Mouse (Mus musculus): ENCODE data around the gene 2310011J03Rik. TPM values are rescaled to one million over a fixed set of nuclear protein-coding genes. Genes with fewer than 3 reads are reported as not detected.
A peak's percentile ranks its signal among the peaks of the same experiment; 100 is the strongest.

The 2310011J03Rik gene
- polyA plus RNA-seq, 1 experiment from 2014 or later, result 32.8 TPM

DNA sequence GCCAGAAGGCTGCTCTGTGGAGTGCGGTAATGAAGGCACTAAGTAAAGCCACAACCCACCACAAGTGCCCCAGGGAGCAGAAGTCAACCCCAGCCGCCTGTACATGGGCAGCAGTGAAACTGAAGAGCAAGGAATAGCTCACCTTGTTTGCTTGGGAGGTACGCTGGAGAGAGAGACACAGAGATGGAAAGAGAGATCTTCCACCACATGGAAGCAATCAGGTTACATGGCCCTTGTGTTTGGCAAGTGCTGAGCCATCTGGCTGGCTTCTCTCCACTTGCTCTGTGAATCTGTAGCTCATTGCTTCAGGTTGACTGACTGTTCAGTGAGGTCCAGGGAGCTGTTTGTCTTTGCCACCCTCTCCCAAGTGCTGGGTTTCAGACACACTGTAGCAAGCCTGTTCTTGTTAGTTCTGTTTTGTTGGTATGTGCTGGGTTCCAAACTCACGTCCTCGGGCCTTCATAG is 12.2 kb upstream of the 2310011J03Rik start:
- Histone ChIP-seq H3K4me1 (ENCODE audit: control insufficient read depth, insufficient read depth, low read depth, low read length) (peaks cover 8% of the 10 kb centered on the region), H3K9ac (ENCODE audit: low read depth, low read length) (no peak overlapping the region), H3K36me3 (ENCODE audit: control insufficient read depth, insufficient read depth, low read length) (no peaks in the 10 kb centered on the region), H3K4me2 (ENCODE audit: low read length) (no peak overlapping the region), H3K27ac (ENCODE audit: low read depth, low read length) (no peak overlapping the region), H3K4me3 (ENCODE audit: low read length) (no peak overlapping the region), H3K9me3 (ENCODE audit: control insufficient read depth, low read length) (no peaks in the 10 kb centered on the region), H3K27me3 (replicated peaks; ENCODE audit: control insufficient read depth, insufficient read depth, low read length) (no peaks in the 10 kb centered on the region)
- WGBS, result 75% methylated on average over 5 of the region's 5 CpGs
- no peak for ATAC-seq

- H3K36me3 ChIP-seq (ENCODE audit: control insufficient read depth, insufficient read depth, low read length), result no peaks in the 10 kb centered on the region
- no peak overlapping the region for H3K4me3 ChIP-seq (ENCODE audit: low read length)
- H3K4me1 ChIP-seq (ENCODE audit: control insufficient read depth, insufficient read depth, low read depth, low read length), result peaks cover 8% of the 10 kb centered on the region
- H3K9me3 ChIP-seq (ENCODE audit: control insufficient read depth, low read length), result no peaks in the 10 kb centered on the region
- no peak overlapping the region for H3K4me2 ChIP-seq (ENCODE audit: low read length)
- H3K9ac ChIP-seq (ENCODE audit: low read depth, low read length), result no peak overlapping the region
- no peak overlapping the region for H3K27ac ChIP-seq (ENCODE audit: low read depth, low read length)
- no peaks in the 10 kb centered on the region for H3K27me3 ChIP-seq (replicated peaks; ENCODE audit: control insufficient read depth, insufficient read depth, low read length)
- no peak for ATAC-seq
- 72% methylated on average over 10 of the region's 10 CpGs for WGBS
Measured at GRCm38 (mm10) chr10:80331636-80332524, 11.5 kb upstream of the 2310011J03Rik start.

GRCm38 (mm10) chr10:80330888-80331287 is 10.6 kb upstream of the 2310011J03Rik start:
- Histone ChIP-seq H3K4me2 (ENCODE audit: low read length) (peak overlapping the region; percentile 95; the same call in 1 of the 2 replicates), H3K4me3 (ENCODE audit: low read length) (no peak overlapping the region), H3K27me3 (replicated peaks; ENCODE audit: control insufficient read depth, insufficient read depth, low read length) (no peaks in the 10 kb centered on the region), H3K9ac (ENCODE audit: low read depth, low read length) (no peak overlapping the region), H3K36me3 (ENCODE audit: control insufficient read depth, insufficient read depth, low read length) (no peaks in the 10 kb centered on the region), H3K4me1 (ENCODE audit: control insufficient read depth, insufficient read depth, low read depth, low read length) (peaks cover 8% of the 10 kb centered on the region), H3K9me3 (ENCODE audit: control insufficient read depth, low read length) (no peaks in the 10 kb centered on the region), H3K27ac (ENCODE audit: low read depth, low read length) (no peak overlapping the region)
- ATAC-seq, result no peak
- 72% methylated on average over 2 of the region's 2 CpGs for WGBS

DNA sequence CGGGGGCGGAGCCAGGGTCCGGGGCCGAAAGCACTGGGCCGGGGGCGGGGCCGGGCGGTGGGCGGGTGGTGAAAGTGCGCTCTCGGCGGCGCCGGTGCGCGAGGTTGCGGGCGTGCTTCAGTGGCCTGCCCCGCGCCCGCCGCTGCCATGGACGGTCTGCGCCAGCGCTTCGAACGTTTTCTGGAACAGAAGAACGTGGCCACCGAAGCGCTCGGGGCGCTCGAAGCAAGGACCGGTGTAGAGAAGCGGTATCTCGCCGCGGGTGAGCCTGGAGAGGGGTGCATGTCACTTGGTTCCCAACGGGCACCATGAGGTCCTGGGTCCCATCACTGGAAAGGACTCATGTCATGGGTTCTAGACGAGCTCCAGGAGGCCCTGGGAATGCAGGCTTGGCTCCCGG is 9.7 kb upstream of the 2310011J03Rik start:
- no peak for ATAC-seq

GRCm38 (mm10) chr10:80329273-80330081 is 9.1 kb upstream of the 2310011J03Rik start, which contains the start of the genes Pcsk4 and Reep6:
Pcsk4 (minus strand) TSS chr10:80329498.
Reep6 (plus strand) TSS chr10:80329953.
- peak within 1 kb of the TSS; percentile 66 for H3K9ac ChIP-seq (ENCODE audit: low read depth, low read length)
- H3K27me3 ChIP-seq (replicated peaks; ENCODE audit: control insufficient read depth, insufficient read depth, low read length), result no peaks in the 10 kb centered on the region
- H3K4me3 ChIP-seq (ENCODE audit: low read length), result peak within 1 kb of the TSS; percentile 59
- H3K36me3 ChIP-seq (ENCODE audit: control insufficient read depth, insufficient read depth, low read length), result no peaks in the 10 kb centered on the region
- no peak within 1 kb of the TSS for H3K27ac ChIP-seq (ENCODE audit: low read depth, low read length)
- 5% methylated on average over 36 of the region's 36 CpGs for WGBS
- H3K4me2 ChIP-seq (ENCODE audit: low read length), result peak within 1 kb of the TSS; percentile 95
- H3K9me3 ChIP-seq (ENCODE audit: control insufficient read depth, low read length), result no peaks in the 10 kb centered on the region
- peaks cover 8% of the 10 kb centered on the region for H3K4me1 ChIP-seq (ENCODE audit: control insufficient read depth, insufficient read depth, low read depth, low read length)
- peak; percentile 95 for ATAC-seq

More for the DNA sequence above, 9.7 kb upstream of the 2310011J03Rik start:
- Histone ChIP-seq H3K4me2 (ENCODE audit: low read length) (peak overlapping the region; percentile 95), H3K9ac (ENCODE audit: low read depth, low read length) (peak overlapping the region; percentile 66), H3K9me3 (ENCODE audit: control insufficient read depth, low read length) (no peaks in the 10 kb centered on the region), H3K27ac (ENCODE audit: low read depth, low read length) (no peak overlapping the region), H3K27me3 (replicated peaks; ENCODE audit: control insufficient read depth, insufficient read depth, low read length) (no peaks in the 10 kb centered on the region), H3K4me1 (ENCODE audit: control insufficient read depth, insufficient read depth, low read depth, low read length) (peaks cover 8% of the 10 kb centered on the region), H3K4me3 (ENCODE audit: low read length) (peak overlapping the region; percentile 59), H3K36me3 (ENCODE audit: control insufficient read depth, insufficient read depth, low read length) (no peaks in the 10 kb centered on the region)
- 3% methylated on average over 28 of the region's 41 CpGs for WGBS

DNA sequence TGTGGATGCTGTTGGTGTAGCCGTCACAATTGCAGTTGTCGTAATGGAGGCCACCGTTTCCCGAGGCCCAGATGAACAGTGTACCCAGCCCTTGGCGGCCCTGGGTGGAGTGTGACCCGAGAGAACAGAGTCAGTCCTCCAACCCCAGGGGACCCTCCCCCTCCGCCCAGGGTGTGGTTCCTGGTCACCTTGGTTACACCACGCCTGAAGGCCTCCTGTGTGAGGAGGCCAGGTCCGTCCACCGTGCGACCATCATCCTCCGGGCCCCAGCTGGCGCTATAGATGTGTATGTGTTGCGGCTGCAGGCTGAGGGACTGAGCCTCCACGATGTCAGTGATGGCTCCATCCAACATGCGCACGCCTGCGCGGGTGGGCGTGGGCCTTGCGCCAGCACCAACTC is 4.7 kb upstream of the 2310011J03Rik start:
- no peak for ATAC-seq
- H3K36me3 ChIP-seq (ENCODE audit: control insufficient read depth, insufficient read depth, low read length), result no peaks in the 10 kb centered on the region
- no peaks in the 10 kb centered on the region for H3K27me3 ChIP-seq (replicated peaks; ENCODE audit: control insufficient read depth, insufficient read depth, low read length)
- no peak overlapping the region for H3K27ac ChIP-seq (ENCODE audit: low read depth, low read length)
- no peak overlapping the region for H3K4me2 ChIP-seq (ENCODE audit: low read length)
- no peak overlapping the region; the same call in 1 of the 2 replicates for H3K9ac ChIP-seq (ENCODE audit: low read depth, low read length)
- H3K4me1 ChIP-seq (ENCODE audit: control insufficient read depth, insufficient read depth, low read depth, low read length), result peaks cover 11% of the 10 kb centered on the region
- WGBS, result 82% methylated on average over 21 of the region's 21 CpGs
- H3K4me3 ChIP-seq (ENCODE audit: low read length), result no peak overlapping the region
- no peaks in the 10 kb centered on the region for H3K9me3 ChIP-seq (ENCODE audit: control insufficient read depth, low read length)

DNA sequence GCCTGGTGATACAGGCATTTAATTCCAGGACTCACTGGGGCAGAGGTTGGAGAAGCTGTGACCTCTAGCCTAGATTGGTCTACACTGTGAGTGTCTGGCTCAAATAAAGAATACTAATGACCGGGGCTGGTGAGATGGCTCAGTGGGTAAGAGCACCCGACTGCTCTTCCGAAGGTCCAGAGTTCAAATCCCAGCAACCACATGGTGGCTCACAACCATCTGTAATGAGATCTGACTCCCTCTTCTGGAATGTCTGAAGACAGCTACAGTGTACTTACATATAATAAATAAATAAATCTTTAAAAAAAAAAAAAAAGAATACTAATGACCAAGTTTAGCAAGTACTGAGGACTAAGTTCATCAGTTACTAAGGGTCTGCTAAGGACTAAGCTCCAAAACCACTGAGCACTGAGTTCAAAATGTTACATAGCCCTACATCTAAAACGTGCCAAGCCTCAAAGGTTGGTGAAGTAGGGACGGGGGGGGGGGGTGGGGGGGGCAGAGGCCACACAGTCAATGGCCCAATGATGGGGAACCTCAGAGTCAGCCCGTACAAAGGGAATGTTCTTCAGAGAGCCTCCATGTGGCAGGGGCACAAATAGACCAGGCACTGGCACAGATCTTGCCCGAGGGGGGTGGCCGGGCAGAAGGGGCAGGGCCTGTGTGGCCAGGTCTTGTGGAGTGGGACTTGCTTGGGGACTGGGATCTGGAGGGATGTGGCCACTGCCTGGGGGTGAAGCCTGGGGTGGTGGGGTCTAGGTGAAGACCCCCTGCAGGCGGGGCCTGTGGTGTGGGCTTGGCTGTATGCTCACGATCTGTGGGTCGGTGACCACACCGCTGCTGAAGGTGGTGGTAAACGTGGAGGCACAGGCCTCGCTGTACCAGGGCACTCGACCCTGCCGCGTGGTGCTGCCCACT is 4.0 kb upstream of the 2310011J03Rik start:
- Histone ChIP-seq H3K4me3 (ENCODE audit: low read length) (no peak overlapping the region; the same call in 1 of the 2 replicates), H3K27me3 (replicated peaks; ENCODE audit: control insufficient read depth, insufficient read depth, low read length) (no peaks in the 10 kb centered on the region), H3K9me3 (ENCODE audit: control insufficient read depth, low read length) (no peaks in the 10 kb centered on the region), H3K36me3 (ENCODE audit: control insufficient read depth, insufficient read depth, low read length) (no peaks in the 10 kb centered on the region), H3K4me1 (ENCODE audit: control insufficient read depth, insufficient read depth, low read depth, low read length) (peaks cover 17% of the 10 kb centered on the region), H3K4me2 (ENCODE audit: low read length) (peak overlapping the region; percentile 98; the same call in 1 of the 2 replicates), H3K9ac (ENCODE audit: low read depth, low read length) (no peak overlapping the region), H3K27ac (ENCODE audit: low read depth, low read length) (no peak overlapping the region)
- 76% methylated on average over 17 of the region's 17 CpGs for WGBS
- ATAC-seq, result no peak
